Mouse (Mus musculus): ENCODE data around the gene Fstl4. TPM values are rescaled to one million over a fixed set of nuclear protein-coding genes. Genes with fewer than 3 reads are reported as not detected.

The Fstl4 gene
- total RNA-seq, 1 experiment from 2014 or later: not detected

GRCm38 (mm10) chr11:52886559-52887303, 122.3 kb downstream of the Fstl4 start:
- no peak for ATAC-seq (replicated peaks; ENCODE audit: insufficient number of reproducible peaks, low FRiP score, low TSS enrichment, poor library complexity, severe bottlenecking)

GRCm38 (mm10) chr11:52888150-52888549, 123.7 kb downstream of the Fstl4 start:
- ATAC-seq (replicated peaks; ENCODE audit: insufficient number of reproducible peaks, low FRiP score, low TSS enrichment, poor library complexity, severe bottlenecking): no peak

GRCm38 (mm10) chr11:52889527-52889926, 125.1 kb downstream of the Fstl4 start:
- ATAC-seq (replicated peaks; ENCODE audit: insufficient number of reproducible peaks, low FRiP score, low TSS enrichment, poor library complexity, severe bottlenecking): no peak

GRCm38 (mm10) chr11:52890156-52890555, 125.7 kb downstream of the Fstl4 start:
- no peak for ATAC-seq (replicated peaks; ENCODE audit: insufficient number of reproducible peaks, low FRiP score, low TSS enrichment, poor library complexity, severe bottlenecking)

- ATAC-seq (replicated peaks; ENCODE audit: insufficient number of reproducible peaks, low FRiP score, low TSS enrichment, poor library complexity, severe bottlenecking): no peak
These were observed 139.7 kb downstream of the Fstl4 start for GRCm38 (mm10) chr11:52904101-52904500.

GRCm38 (mm10) chr11:52910788-52911187, 146.4 kb downstream of the Fstl4 start:
- ATAC-seq (replicated peaks; ENCODE audit: insufficient number of reproducible peaks, low FRiP score, low TSS enrichment, poor library complexity, severe bottlenecking): no peak

- no peak for ATAC-seq (replicated peaks; ENCODE audit: insufficient number of reproducible peaks, low FRiP score, low TSS enrichment, poor library complexity, severe bottlenecking)
These were observed 150.0 kb downstream of the Fstl4 start for GRCm38 (mm10) chr11:52914431-52914830.

- no peak for ATAC-seq (replicated peaks; ENCODE audit: insufficient number of reproducible peaks, low FRiP score, low TSS enrichment, poor library complexity, severe bottlenecking)
These were observed 151.2 kb downstream of the Fstl4 start for GRCm38 (mm10) chr11:52915648-52916047.

- no peak for ATAC-seq (replicated peaks; ENCODE audit: insufficient number of reproducible peaks, low FRiP score, low TSS enrichment, poor library complexity, severe bottlenecking)
These were observed 155.0 kb downstream of the Fstl4 start for GRCm38 (mm10) chr11:52919231-52919960.

GRCm38 (mm10) chr11:52924196-52924595, 159.8 kb downstream of the Fstl4 start:
- no peak for ATAC-seq (replicated peaks; ENCODE audit: insufficient number of reproducible peaks, low FRiP score, low TSS enrichment, poor library complexity, severe bottlenecking)

GRCm38 (mm10) chr11:52928321-52928720, 163.9 kb downstream of the Fstl4 start:
- ATAC-seq (replicated peaks; ENCODE audit: insufficient number of reproducible peaks, low FRiP score, low TSS enrichment, poor library complexity, severe bottlenecking): no peak

GRCm38 (mm10) chr11:52939336-52940070, 175.1 kb downstream of the Fstl4 start:
- ATAC-seq (replicated peaks; ENCODE audit: insufficient number of reproducible peaks, low FRiP score, low TSS enrichment, poor library complexity, severe bottlenecking): no peak

- ATAC-seq (replicated peaks; ENCODE audit: insufficient number of reproducible peaks, low FRiP score, low TSS enrichment, poor library complexity, severe bottlenecking): no peak
These were observed 178.5 kb downstream of the Fstl4 start for GRCm38 (mm10) chr11:52942967-52943366.

GRCm38 (mm10) chr11:52954995-52955394, 190.6 kb downstream of the Fstl4 start:
- ATAC-seq (replicated peaks; ENCODE audit: insufficient number of reproducible peaks, low FRiP score, low TSS enrichment, poor library complexity, severe bottlenecking): no peak

- no peak for ATAC-seq (replicated peaks; ENCODE audit: insufficient number of reproducible peaks, low FRiP score, low TSS enrichment, poor library complexity, severe bottlenecking)
These were observed 204.4 kb downstream of the Fstl4 start for GRCm38 (mm10) chr11:52968809-52969208.

GRCm38 (mm10) chr11:52970396-52970795, 206.0 kb downstream of the Fstl4 start:
- no peak for ATAC-seq (replicated peaks; ENCODE audit: insufficient number of reproducible peaks, low FRiP score, low TSS enrichment, poor library complexity, severe bottlenecking)

GRCm38 (mm10) chr11:52986986-52987385, 222.6 kb downstream of the Fstl4 start:
- no peak for ATAC-seq (replicated peaks; ENCODE audit: insufficient number of reproducible peaks, low FRiP score, low TSS enrichment, poor library complexity, severe bottlenecking)

- no peak for ATAC-seq (replicated peaks; ENCODE audit: insufficient number of reproducible peaks, low FRiP score, low TSS enrichment, poor library complexity, severe bottlenecking)
These were observed 230.3 kb downstream of the Fstl4 start for GRCm38 (mm10) chr11:52994688-52995087.

- no peak for ATAC-seq (replicated peaks; ENCODE audit: insufficient number of reproducible peaks, low FRiP score, low TSS enrichment, poor library complexity, severe bottlenecking)
These were observed 232.1 kb downstream of the Fstl4 start for GRCm38 (mm10) chr11:52996434-52997093.

Data from monocyte, adult 5-6 weeks (primary cell).